Mouse (Mus musculus): ENCODE results near the gene Mark4. TPM values are rescaled to one million over a fixed set of nuclear protein-coding genes. Genes with fewer than 3 reads are reported as not detected.

Gene Mark4
- 34.8 TPM for polyA plus RNA-seq (2021)

GRCm38 (mm10) chr7:19458591-19459111 lies at the start of gene Mark4:
Gene Mark4, minus strand, starts transcription at chr7:19458821.
- DNase-seq (ENCODE audit: low read depth, low spot score) = peak; percentile 34
- in situ Hi-C loops (cut with MboI; ENCODE audit: low pct_unique_long_range_greater_than_20kb) = no loop called here
- ChIA-PET POLR2A (no interaction called here), CTCF (no interaction called here)
- no peaks in the 10 kb centered on the region for H3K27me3 ChIP-seq
- peak; percentile 85 for ATAC-seq
- TF ChIP-seq CTCF (IDR thresholded peaks at IDR 0.05) = no peak

GRCm38 (mm10) chr7:19507612-19507981 lies 49.0 kb upstream of the Mark4 start:
- CTCF ChIA-PET = interaction anchor here (0.9 to 4.5 kb wide), 4 partner anchors 10 to 102 kb away, joined by 3 to 20 read pairs (median 5); partner anchors contain the start of gene Nkpd1
- DNase-seq (ENCODE audit: low read depth, low spot score) = no peak
- TF ChIP-seq CTCF (IDR thresholded peaks at IDR 0.05) = no peak
- H3K27me3 ChIP-seq = no peaks in the 10 kb centered on the region
- in situ Hi-C loops (cut with MboI; ENCODE audit: low pct_unique_long_range_greater_than_20kb) = loop anchor here (5.0 kb wide), 1 partner anchor 65 kb away; no protein-coding TSS in a partner anchor
- POLR2A ChIA-PET = interaction anchor here (0.6 to 1.8 kb wide), 3 partner anchors 62 to 377 kb away, joined by 4 read pairs; no protein-coding TSS in a partner anchor
- ATAC-seq = no peak

- DNase-seq (ENCODE audit: low read depth, low spot score) = no peak
- no peak for ATAC-seq
- no peaks in the 10 kb centered on the region for H3K27me3 ChIP-seq
- ChIA-PET POLR2A (interaction anchor here (0.6 to 1.8 kb wide), 2 partner anchors 63 to 377 kb away, joined by 4 read pairs; no protein-coding TSS in a partner anchor), CTCF (interaction anchor here (1.7 to 4.5 kb wide), 2 partner anchors 11 to 83 kb away, joined by 5 to 20 read pairs; partner anchors contain the start of gene Nkpd1)
- TF ChIP-seq CTCF (IDR thresholded peaks at IDR 0.05) = no peak
- in situ Hi-C loops (cut with MboI; ENCODE audit: low pct_unique_long_range_greater_than_20kb) = loop anchor here (5.0 kb wide), 1 partner anchor 65 kb away; no protein-coding TSS in a partner anchor
These were observed 48.5 kb upstream of the Mark4 start for GRCm38 (mm10) chr7:19506969-19507611.

- DNase-seq (ENCODE audit: low read depth, low spot score) (no peak), ATAC-seq (no peak)
- CTCF ChIA-PET = interaction anchor here (1.8 to 4.5 kb wide), 2 partner anchors 63 to 84 kb away, joined by 3 to 20 read pairs; no protein-coding TSS in a partner anchor
- TF ChIP-seq CTCF (IDR thresholded peaks at IDR 0.05) = no peak
- in situ Hi-C loops (cut with MboI; ENCODE audit: low pct_unique_long_range_greater_than_20kb) = loop anchor here (5.0 kb wide), 1 partner anchor 66 kb away; no protein-coding TSS in a partner anchor
- POLR2A ChIA-PET = interaction anchor here (1.8 kb wide), 1 partner anchor 63 kb away, joined by 4 read pairs; no protein-coding TSS in a partner anchor
- no peaks in the 10 kb centered on the region for H3K27me3 ChIP-seq
These were observed 47.7 kb upstream of the Mark4 start for GRCm38 (mm10) chr7:19506326-19506725.

GRCm38 (mm10) chr7:19503481-19504068 lies 45.0 kb upstream of the Mark4 start:
- TF ChIP-seq CTCF (IDR thresholded peaks at IDR 0.05) = no peak
- ChIA-PET CTCF (interaction anchor here (0.7 to 4.5 kb wide), 8 partner anchors 14 to 165 kb away, joined by 3 to 20 read pairs (median 4); partner anchors contain the start of genes Nkpd1 and Ppp1r37), POLR2A (no interaction called here)
- no peaks in the 10 kb centered on the region for H3K27me3 ChIP-seq
- peak; percentile 20 for DNase-seq (ENCODE audit: low read depth, low spot score)
- in situ Hi-C loops (cut with MboI; ENCODE audit: low pct_unique_long_range_greater_than_20kb) = no loop called here
- peak; percentile 41 for ATAC-seq

- POLR2A ChIA-PET = no interaction called here
- H3K27me3 ChIP-seq = no peaks in the 10 kb centered on the region
- DNase-seq (ENCODE audit: low read depth, low spot score) = no peak
- TF ChIP-seq CTCF (IDR thresholded peaks at IDR 0.05) = no peak
- CTCF ChIA-PET = interaction anchor here (1.5 kb wide), 1 partner anchor 11 kb away, joined by 3 read pairs; no protein-coding TSS in a partner anchor
- no peak for ATAC-seq
- in situ Hi-C loops (cut with MboI; ENCODE audit: low pct_unique_long_range_greater_than_20kb) = no loop called here
These were observed 43.0 kb upstream of the Mark4 start for GRCm38 (mm10) chr7:19501658-19502057.

GRCm38 (mm10) chr7:19500420-19501363 lies 42.1 kb upstream of the Mark4 start:
- CTCF ChIA-PET = interaction anchor here (1.5 kb wide), 1 partner anchor 10 kb away, joined by 3 read pairs; no protein-coding TSS in a partner anchor

GRCm38 (mm10) chr7:19498326-19498725 lies 39.7 kb upstream of the Mark4 start:
- ATAC-seq (no peak), DNase-seq (ENCODE audit: low read depth, low spot score) (no peak)
- ChIA-PET POLR2A (no interaction called here), CTCF (no interaction called here)
- in situ Hi-C loops (cut with MboI; ENCODE audit: low pct_unique_long_range_greater_than_20kb) = loop anchor here (5.0 kb wide), 1 partner anchor 36 kb away; the partner anchor contains the start of gene Exoc3l2
- no peaks in the 10 kb centered on the region for H3K27me3 ChIP-seq
- no peak for TF ChIP-seq CTCF (IDR thresholded peaks at IDR 0.05)

More at GRCm38 (mm10) chr7:19500420-19501363, 42.1 kb upstream of the Mark4 start:
- ATAC-seq = no peak
- in situ Hi-C loops (cut with MboI; ENCODE audit: low pct_unique_long_range_greater_than_20kb) = no loop called here
- POLR2A ChIA-PET = no interaction called here
- TF ChIP-seq CTCF (IDR thresholded peaks at IDR 0.05) = no peak
- DNase-seq (ENCODE audit: low read depth, low spot score) = no peak
- no peaks in the 10 kb centered on the region for H3K27me3 ChIP-seq

GRCm38 (mm10) chr7:19496214-19496555 lies 37.6 kb upstream of the Mark4 start:
- in situ Hi-C loops (cut with MboI; ENCODE audit: low pct_unique_long_range_greater_than_20kb) = loop anchor here (5.0 kb wide), 1 partner anchor 34 kb away; the partner anchor contains the start of gene Exoc3l2
- no peak for ATAC-seq
- no peaks in the 10 kb centered on the region for H3K27me3 ChIP-seq
- DNase-seq (ENCODE audit: low read depth, low spot score) = no peak
- ChIA-PET POLR2A (no interaction called here), CTCF (interaction anchor here (1.1 kb wide), 1 partner anchor 91 kb away, joined by 3 read pairs; no protein-coding TSS in a partner anchor)
- TF ChIP-seq CTCF (IDR thresholded peaks at IDR 0.05) = no peak
